Mouse (Mus musculus): ENCODE measurements around the gene Ccdc188.

Gene Ccdc188

DNA sequence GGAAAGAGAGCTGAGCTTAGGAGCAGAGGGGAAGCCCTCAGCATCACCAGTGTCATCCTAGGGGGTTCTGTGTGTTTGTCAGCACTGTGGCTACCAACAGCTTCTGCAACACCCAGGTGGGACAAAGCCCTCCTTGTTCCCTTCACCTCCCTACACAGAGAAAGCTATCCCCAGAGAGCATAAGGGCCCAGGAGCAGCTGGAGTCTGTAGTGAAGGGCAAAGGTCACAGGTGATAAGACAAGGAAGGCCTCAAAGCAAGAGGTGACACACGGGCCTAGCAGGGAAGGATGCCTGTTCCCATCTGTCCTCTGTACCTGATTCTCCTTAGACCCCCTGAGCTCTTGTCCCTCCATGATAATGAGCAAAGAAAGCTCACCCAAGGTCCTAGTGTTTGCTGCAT lies 16.1 kb upstream of the Ccdc188 start:
- DNase-seq (ENCODE audit: extremely low spot score, low read depth, low spot score), result no peak

DNA sequence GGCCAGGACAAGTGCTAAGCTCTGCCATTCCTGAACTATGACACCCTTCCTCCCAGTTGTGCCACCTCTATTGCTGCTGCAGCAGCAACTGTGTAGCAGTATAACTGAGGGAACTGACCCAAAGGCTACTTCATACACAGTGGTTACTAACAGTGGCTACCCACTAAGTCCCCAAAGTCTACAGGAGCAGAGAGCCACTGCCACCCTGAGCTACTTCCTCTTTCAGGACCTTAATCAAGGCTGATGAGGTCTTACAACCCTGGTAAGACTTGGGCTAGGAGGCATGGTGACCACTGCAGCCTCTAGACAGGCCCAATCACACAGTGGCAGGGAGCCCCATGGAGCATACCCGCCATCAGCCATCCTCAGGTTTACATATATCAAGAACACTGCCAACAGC lies 15.6 kb upstream of the Ccdc188 start:
- no peak for DNase-seq (ENCODE audit: extremely low spot score, low read depth, low spot score)

DNA sequence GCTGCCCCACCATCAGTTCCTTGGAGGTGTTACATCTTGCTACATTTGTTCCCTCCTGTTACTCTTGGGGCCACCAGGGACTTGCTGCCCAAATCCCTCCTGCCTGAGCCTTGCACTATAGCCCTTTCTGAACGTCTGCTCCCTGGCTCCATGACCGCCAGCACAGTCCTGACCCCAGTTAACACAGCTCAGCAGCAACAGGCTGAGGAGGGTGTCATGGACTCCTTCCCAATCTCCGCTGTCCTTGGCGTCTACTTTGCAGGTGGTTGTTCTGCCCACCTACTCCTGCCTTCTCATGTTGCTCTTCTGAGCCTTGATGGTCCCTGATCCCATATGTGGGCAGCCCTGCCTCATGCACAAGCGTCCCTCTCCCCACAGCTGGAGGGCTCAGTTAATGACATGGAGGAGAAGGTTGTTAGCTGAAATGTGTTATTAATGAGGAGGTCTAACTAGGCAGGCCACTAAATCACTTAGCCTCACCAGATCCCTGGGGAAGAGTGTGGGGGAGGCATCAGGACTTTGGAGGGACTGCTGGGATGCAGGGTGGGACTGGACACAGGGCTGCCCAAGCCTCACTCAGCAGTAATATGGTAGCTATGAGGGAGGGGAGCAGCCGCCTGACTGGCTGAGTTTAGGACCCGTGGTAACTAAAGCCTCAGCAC lies 14.1 kb upstream of the Ccdc188 start:
- peak; percentile 54 for DNase-seq (ENCODE audit: extremely low spot score, low read depth, low spot score)

DNA sequence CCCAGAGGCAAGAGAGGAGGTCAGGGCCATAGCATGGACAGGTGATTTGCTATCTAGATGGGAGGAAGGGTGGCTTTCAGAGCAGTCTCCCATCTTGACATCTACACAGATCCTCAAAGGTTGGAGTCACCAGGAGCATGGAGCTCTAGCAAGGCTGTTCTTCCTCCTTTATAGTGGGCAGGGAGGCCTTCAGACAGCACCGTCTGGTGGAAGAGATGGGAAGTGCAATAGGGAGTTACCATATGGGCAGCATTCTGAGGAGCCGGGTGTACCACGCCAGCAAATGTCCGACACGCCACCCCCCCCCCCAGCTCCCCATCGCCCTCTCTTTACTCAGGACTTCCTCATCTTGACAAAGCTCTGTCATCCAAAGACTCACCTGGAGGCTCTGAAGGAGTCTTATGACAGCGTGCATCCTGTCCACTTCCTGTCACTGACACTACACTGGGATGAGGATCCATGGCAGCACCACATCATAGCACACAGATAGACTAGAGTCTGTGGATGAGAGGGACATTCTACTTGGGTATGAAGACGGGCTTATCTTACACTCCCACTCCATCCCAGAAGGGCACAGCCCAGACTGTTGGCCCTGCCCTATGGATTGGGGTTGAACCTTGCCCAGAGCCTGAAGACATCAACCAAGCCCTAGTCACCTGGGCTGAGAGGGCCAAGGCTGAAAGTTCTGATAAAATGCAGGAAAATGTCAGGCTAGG lies 6.8 kb upstream of the Ccdc188 start:
- DNase-seq (ENCODE audit: extremely low spot score, low read depth, low spot score), result no peak

DNA sequence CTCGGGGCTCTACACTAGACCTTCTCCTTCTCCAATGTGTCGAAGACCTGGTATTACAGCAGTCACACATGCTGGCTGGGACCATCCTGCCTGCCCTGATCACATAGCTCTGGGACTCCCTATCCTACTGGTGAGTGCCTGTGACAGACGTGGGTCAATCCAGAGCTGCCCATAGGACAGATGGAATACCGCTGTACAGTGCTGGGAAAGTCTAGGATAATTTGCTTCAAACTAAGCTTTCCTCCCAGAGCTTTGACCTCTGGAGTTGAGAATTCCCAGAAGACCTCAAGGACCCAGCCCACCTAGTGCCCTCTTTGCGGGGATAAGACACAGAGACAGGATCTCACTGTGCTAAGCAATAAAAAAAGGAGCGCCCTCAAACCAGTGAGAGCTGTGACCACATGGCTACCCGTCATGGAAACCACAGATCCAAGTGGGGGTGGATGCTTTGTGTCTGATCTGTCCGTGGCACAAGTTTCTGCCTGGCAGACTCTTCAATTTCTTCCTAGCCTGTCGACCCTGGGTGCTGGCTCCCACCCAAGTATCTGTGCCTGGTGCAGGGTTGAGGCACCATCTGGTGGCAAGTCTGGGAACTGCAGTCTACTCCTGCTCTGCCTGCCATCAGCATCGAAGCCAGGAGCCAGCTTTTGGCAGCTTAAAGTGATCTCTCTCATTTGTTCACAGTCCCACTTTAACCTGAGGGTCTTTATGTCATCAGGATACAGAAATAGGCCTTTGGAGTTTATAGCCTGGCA lies 6.1 kb upstream of the Ccdc188 start:
- DNase-seq (ENCODE audit: extremely low spot score, low read depth, low spot score), result peak; percentile 66

DNA sequence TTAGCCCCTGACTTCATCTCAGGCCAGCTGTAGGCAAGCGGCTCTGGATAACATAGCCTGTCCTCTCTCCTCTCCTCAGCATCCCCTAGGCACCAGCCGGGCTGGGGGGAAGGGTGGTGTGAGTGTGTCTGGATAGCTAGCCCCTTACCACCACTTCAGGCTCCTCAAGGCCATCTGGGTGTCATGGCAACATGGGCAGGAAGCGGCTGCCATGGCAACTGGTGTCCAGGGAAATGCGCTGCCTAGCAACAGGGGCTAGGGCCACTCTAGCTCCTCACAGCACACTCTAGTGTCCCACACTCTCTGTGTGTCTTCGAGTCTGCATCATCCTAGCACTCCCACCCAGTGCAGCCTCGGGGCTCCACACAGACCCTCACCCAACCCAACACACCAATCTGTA lies 4.0 kb upstream of the Ccdc188 start:
- DNase-seq (ENCODE audit: extremely low spot score, low read depth, low spot score), result no peak

DNA sequence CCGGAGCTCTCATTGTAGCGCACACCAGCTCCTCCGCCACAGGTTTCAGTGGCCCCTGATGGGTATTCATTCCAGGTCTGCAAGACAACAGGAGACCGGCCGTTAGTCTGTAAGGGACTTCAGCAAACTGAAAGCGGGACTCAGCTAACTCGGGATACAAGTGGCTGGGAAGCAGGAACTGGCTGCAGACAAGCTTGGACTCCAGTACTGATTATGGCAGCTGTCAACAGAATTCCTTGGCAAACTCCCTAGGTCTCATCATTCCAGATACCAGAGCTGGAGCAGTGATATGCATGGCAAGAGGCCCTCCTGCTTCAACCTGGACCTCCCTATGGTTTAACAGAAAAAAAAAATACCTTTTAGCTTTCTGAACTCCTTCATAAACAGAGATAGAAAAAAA lies 2.8 kb upstream of the Ccdc188 start:
- DNase-seq (ENCODE audit: extremely low spot score, low read depth, low spot score), result no peak

DNA sequence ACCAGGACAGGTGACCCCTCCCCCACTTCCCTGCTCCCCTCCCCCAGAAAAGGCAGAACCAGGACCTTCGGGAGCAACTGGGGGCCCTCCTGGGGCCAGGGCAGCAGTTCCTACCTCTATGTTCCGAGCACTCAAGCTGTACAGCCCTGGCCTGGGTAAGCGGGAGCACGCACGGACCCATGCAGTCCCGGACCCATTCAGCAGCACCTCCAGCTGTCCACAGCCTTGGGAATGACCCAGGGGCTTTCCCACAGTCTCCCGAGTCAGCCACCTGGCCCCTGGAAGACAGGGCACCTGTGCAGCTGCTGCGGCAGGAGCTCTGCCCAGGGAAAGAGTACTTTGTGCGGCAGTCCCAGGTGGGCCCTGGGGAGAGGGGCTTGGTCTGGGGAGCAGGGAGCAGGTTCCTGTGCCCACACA lies 909 bp downstream of the Ccdc188 start:
- no peak for DNase-seq (ENCODE audit: extremely low spot score, low read depth, low spot score)

DNA sequence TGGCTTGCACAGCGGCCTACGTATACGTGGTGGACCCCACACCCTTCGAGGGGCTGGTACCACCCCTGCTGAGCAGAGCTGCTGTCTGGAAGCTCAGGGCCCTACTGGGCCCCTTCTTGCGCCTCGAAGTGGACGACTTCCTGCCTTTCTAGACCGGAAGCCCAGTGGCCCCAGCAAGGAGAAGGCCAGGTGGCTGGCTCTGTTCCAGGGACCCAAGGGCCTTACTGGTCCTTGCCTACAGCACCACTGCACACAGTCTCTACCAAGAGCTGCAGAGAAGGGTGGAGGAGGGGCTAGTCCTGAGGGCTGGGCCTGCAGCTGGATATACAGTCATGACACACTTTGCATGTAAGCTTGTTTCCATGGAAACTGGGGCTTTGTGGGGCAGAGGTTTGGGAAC lies 2.3 kb downstream of the Ccdc188 start:
- DNase-seq (ENCODE audit: extremely low spot score, low read depth, low spot score), result no peak

DNA sequence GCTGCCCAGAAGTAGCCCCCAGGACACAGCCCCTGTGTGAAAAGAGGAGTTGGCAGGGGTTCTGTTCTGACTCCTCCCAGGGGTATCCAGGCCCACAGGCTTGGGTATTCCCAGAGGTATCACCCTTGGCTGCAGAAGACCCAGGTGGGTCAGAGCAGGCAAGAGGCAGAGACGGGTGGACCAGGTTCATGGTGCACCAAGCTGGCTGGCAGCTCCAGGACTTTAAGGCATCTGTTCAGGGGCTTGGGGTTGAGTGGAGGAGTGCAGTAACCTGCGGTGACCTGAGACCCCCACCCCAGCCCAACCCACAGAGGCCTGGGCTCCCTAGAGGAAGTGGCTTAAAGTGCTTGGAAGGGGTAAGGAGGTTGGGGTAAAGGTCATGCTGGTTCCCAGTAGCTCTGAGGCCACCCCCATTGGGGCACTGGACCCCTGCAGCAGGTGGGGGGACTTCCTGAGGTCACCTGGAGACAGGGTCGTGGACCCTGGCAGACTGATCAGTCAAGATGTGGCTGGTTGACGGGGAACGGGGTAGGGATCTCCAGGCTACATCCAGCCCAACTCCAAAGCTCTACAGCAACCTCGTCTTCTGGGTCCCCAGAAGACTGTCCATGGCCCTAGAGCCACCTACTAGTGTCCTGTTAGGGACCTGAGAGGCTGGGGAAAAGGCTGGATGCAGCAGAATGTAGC lies 3.3 kb downstream of the Ccdc188 start:
- no peak for DNase-seq (ENCODE audit: extremely low spot score, low read depth, low spot score)

DNA sequence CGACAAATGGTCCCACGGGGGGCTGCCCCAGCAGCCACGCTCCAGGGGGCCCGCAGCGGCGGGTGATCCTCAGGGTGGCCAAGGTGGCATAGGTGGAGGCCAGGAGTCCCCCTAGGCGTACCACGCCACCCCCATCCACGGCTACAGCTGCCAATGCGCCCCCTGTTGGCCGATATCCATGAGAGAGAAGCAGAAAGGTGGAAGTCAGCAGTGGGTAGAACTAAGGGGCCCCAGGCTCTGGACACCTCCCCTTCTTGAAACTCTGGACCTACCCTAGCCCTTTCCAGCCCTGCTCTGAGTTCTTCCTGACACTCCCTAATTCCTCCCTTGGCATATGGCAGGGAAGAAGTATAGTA lies 3.8 kb downstream of the Ccdc188 start:
- no peak for DNase-seq (ENCODE audit: extremely low spot score, low read depth, low spot score)

DNA sequence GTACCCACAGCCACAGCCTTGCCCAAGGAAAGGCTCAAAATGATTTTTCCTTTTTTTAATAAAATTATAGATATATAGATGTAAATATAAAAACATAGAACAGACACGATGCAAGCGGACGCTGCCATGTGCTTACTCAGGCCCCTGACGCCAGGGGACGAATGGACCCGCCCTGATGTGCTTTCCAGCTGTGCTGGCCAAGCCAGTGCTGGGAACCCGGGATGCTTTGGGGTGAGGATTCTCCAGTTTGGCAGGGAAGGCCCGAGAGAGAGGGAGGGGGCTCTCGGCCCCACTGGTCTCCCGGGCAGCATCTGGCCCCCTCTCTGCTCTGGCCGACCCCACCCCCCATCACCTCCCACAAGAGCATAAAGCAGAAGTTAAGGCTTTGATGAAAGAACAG lies 4.5 kb downstream of the Ccdc188 start:
- DNase-seq (ENCODE audit: extremely low spot score, low read depth, low spot score), result no peak

DNA sequence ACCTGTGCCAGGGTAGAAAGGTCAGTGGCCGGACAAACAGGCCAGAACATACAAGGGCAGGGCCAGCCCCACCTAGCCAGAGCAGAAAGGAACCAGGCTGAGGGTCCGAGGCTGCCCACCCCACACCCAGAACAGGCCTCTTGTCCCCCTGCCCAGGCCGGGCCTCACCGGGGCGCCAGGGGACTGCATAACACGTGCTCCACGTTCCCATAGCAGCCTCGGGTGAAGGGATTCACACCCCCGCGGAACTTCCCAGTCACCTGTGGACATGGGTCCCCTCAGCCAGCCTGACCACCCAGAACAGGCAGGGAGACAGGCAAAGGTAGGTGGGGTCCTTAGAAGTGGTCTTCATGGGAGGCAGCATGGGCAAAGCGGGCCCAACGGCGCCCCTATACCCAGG lies 9.5 kb downstream of the Ccdc188 start:
- no peak for DNase-seq (ENCODE audit: extremely low spot score, low read depth, low spot score)

DNA sequence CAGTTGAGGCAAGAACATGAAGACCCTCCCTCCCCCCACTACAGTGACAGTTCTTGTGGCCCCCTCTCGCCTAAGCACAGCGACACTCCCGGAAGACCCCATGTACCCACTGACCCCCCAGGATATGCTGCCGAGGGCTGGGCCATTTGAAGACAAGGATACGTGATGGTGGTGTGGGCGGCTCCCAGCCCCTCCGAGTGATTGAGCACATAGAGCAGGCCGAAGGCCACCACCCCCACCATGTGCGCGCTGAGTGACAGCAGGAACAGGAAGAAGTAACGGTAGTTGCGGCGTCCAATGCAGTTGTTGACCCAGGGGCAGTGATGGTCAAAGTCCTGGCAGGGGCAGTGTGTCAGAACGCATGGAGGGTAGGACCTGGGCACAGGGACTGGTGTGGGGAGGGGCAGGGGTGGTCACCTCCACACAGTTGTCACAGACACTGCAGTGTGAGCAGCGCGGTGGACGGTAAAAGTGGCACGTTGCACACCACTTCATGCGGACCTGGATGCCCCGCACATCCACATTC lies 10.3 kb downstream of the Ccdc188 start:
- DNase-seq (ENCODE audit: extremely low spot score, low read depth, low spot score), result no peak

DNA sequence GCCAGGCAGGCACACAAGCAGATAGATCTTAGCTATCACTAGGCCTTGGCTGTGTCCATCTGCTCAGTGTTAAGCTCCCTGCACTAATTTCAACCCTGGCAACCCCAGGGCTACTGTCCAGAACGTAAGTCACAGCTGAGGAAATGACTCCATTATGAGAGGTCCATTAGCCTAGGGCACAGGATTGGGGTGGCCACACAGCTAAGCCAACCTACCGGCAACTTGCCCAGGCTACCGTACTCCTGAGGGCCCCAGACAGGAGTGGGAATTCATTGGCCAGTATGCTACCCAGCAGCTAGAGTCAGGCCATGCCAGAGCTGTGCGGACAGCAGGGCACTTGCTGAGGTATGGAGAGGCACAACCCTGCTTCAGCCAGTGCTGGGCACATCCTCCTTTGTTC lies 11.2 kb downstream of the Ccdc188 start:
- DNase-seq (ENCODE audit: extremely low spot score, low read depth, low spot score), result no peak

DNA sequence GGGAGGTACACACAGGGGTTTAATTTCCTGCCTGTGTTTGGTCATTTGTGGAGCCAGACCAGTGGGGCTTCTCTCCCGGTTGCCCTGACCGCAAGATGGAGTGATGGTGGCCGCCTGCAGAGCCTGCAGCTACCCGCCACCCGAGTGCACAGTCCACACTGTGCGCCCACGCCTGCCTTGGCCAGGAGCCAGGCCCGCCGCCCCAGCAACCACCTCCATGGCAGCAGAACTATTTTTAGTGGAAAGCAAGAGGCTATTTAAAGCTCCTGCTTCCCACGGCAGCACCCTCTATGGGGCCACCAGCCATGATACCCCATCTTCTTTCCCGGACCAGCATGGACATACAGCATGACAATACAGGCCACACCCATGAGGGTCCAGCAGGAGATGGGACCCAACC lies 11.9 kb downstream of the Ccdc188 start:
- DNase-seq (ENCODE audit: extremely low spot score, low read depth, low spot score), result no peak

DNA sequence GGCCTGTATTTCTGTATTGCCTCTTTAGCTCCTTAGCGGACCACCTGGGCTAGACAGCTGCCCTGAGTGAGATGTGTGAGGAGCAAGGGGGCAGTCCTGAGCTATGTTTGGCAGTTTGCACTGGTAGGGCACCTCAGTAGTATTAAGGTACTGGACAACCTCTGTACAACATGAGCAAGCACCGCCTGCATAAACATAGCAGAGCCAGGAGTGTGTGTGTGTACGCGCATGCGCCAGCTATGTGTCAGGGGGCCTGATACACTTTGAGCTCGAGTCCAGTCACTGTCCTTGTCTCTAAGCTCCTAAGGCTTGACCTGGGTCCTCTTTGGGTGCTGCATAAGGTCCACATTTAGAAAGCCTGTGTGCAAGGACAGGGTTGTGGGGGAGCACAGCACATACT lies 12.9 kb downstream of the Ccdc188 start:
- no peak for DNase-seq (ENCODE audit: extremely low spot score, low read depth, low spot score)

DNA sequence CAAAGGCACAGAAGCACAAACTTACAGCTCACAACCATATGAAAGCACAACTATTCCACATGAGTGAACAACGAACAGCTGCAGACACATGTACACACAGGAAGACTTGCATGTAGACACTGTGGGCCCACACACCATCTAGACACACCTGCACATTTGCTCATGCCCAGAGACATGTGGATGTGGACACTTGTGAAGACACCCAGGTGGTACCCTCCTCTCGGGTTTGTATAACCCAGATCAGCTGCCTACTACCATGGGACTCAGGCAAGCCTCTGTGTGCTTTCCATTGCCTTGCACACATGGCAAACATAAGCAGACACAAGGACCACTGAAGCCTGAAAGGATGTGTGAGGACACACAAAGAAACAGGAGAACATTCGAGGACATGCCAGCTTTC lies 13.4 kb downstream of the Ccdc188 start:
- no peak for DNase-seq (ENCODE audit: extremely low spot score, low read depth, low spot score)

DNA sequence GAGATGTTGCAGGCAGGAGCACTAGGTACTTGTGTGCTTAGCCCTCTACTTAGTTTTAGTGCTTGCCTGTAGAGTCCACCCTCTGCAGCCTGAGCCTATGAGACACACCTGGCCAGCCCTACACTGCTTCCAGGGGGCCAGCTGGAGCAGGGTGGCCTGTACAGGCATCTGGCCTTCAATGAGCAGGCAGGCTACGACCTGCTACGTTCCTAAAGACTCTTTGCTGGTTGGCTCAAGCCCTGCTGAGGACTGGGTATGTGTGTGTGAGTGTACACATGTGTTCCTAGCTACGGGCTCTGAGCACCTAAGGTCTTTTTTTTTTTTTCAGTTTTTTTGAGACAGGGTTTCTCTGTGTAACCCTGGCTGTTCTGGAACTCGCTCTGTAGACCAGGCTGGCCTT lies 13.8 kb downstream of the Ccdc188 start:
- DNase-seq (ENCODE audit: extremely low spot score, low read depth, low spot score), result no peak

DNA sequence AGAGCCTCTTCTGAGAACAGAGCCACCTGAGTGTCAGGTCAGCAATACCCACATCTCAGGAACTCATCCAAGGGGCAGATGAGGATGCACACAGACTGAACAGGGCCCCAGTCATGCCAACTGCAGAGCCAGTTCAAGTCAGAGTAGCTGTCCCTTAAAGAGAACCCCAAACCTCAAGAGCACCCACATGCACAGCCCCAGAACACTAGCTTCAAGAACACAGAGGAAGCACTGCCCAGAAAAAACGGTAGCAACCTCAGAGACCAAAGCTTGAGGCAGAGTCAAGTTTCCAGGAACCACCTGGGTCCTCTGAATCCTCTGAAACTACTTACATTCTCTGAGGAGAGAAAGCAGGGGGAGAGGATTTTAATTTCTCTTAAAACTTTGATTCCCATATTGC lies 15.8 kb downstream of the Ccdc188 start:
- no peak for DNase-seq (ENCODE audit: extremely low spot score, low read depth, low spot score)

DNA sequence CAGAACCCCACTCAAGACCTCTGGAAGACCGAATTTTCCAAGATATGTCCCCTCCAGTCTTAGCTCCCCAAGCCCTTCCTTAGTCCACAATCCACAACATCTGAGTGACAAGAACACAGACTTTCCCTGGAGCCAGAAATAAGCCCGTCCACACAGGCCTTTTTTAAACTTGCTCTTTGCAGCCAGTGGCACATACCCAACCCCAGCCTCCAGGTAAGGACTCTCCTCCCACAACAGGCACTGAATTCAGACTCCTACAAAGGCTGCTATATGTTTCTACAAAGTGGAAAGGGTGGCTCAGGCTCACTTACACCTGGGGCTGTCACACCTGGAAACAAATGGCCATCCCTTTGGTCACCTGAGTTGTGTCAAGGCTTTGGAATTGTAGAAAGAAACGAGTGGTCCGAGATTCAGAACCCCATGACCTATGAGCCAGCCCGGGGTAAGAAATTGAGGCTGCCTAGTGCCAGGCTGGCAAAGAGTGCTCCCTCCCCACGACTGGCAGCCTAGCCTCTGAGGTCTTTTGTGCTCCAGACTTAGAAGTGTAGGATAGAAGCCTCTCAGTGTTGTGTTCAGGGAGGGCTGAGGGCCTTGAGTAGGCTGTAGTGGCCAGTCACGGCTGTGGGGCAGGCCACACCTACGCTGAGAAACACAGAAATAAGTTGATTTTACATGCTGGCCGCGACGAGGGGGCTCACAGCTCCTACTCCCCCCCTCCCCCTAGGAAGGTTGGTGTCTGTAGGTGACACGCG lies 16.4 kb downstream of the Ccdc188 start:
- no peak for DNase-seq (ENCODE audit: extremely low spot score, low read depth, low spot score)

Measured in hindlimb bud, embryonic 11.5 days (tissue).